Mouse (Mus musculus) adrenal gland, postnatal 36 days (tissue): ENCODE measurements around the gene Cog4. TPM values are rescaled to one million over a fixed set of nuclear protein-coding genes. Genes with fewer than 3 reads are reported as not detected.
"Not testable (repeated sequence)": the region's sequence is repeated elsewhere in the genome, so short reads cannot be mapped to it uniquely, and the experiment has no call there.

Source experiments
- DNase-seq, 2 experiments: peaks; one replicate each; pipeline ENCODE4 v3.0.0; 2021; ENCODE audit warnings: mixed read lengths in 1 of 2
- total RNA-seq, 2 experiments: library from RNA; stranded (reverse); gene quantifications; 2 replicates each; pipeline ENCODE4 v1.2.3; 2021

Gene Cog4
- total RNA-seq, 2 experiments from 2014 or later, result 86.2 to 105 TPM

GRCm38 (mm10) chr8:110828511-110828910 is 17.9 kb upstream of the Cog4 start:
- no peak for DNase-seq

GRCm38 (mm10) chr8:110831956-110832355 is 14.4 kb upstream of the Cog4 start:
- no peak for DNase-seq

GRCm38 (mm10) chr8:110842012-110842574 is 4.3 kb upstream of the Cog4 start:
- no peak for DNase-seq

GRCm38 (mm10) chr8:110843207-110843606 is 3.2 kb upstream of the Cog4 start:
- no peak for DNase-seq

- DNase-seq, result no peak
Observed at GRCm38 (mm10) chr8:110844941-110845340, 1.5 kb upstream of the Cog4 start.

- no peak for DNase-seq
Observed at GRCm38 (mm10) chr8:110845821-110846404, 487 bp upstream of the Cog4 start.

GRCm38 (mm10) chr8:110847171-110847549 is 760 bp downstream of the Cog4 start:
- no peak for DNase-seq

GRCm38 (mm10) chr8:110847645-110848495 is 1.5 kb downstream of the Cog4 start:
- no peak for DNase-seq

- DNase-seq, result no peak
Observed at GRCm38 (mm10) chr8:110851186-110851585, 4.8 kb downstream of the Cog4 start.

- DNase-seq, result not testable (repeated sequence)
Observed at GRCm38 (mm10) chr8:110856073-110856472, 9.7 kb downstream of the Cog4 start.

GRCm38 (mm10) chr8:110856760-110857461 is 10.5 kb downstream of the Cog4 start:
- no peak for DNase-seq

- peak in 1 of 2 experiments; percentile 20 for DNase-seq
Observed at GRCm38 (mm10) chr8:110859651-110860501, 13.5 kb downstream of the Cog4 start.

- DNase-seq, result not testable (repeated sequence)
Observed at GRCm38 (mm10) chr8:110861347-110862025, 15.1 kb downstream of the Cog4 start.

GRCm38 (mm10) chr8:110870501-110870900 is 24.1 kb downstream of the Cog4 start:
- no peak for DNase-seq

GRCm38 (mm10) chr8:110877862-110878261 is 31.5 kb downstream of the Cog4 start:
- no peak for DNase-seq

GRCm38 (mm10) chr8:110881741-110882310 is 35.4 kb downstream of the Cog4 start:
- DNase-seq, result no peak

GRCm38 (mm10) chr8:110883824-110884223 is 37.4 kb downstream of the Cog4 start:
- no peak for DNase-seq

- no peak for DNase-seq
Observed at GRCm38 (mm10) chr8:110886634-110887033, 40.2 kb downstream of the Cog4 start.

- DNase-seq, result peak in 1 of 2 experiments; percentile 49
Observed at GRCm38 (mm10) chr8:110887551-110887950, 41.2 kb downstream of the Cog4 start.

- DNase-seq, result no peak
Observed at GRCm38 (mm10) chr8:110888441-110888840, 42.0 kb downstream of the Cog4 start.

- DNase-seq, result peak in 1 of 2 experiments; percentile 26
Observed at GRCm38 (mm10) chr8:110888860-110889259, 42.5 kb downstream of the Cog4 start.
